Mouse (Mus musculus): ENCODE results near the gene Traip. TPM values are rescaled to one million over a fixed set of nuclear protein-coding genes. Genes with fewer than 3 reads are reported as not detected.
A peak's percentile ranks its signal among the peaks of the same experiment; 100 is the strongest.

The Traip gene
- total and polyA plus RNA-seq, 3 experiments, result 0.37 to 1.2 (median 0.70) TPM

- Histone ChIP-seq H3K36me3 (ENCODE audit: control insufficient read depth, insufficient read depth, low read length) (no peaks in the 10 kb centered on the region), H3K79me2 (replicated peaks; ENCODE audit: control insufficient read depth, insufficient read depth, low read length) (no peaks in the 10 kb centered on the region), H3K27ac (no peak within 1 kb of the TSS), H3K9ac (ENCODE audit: low read depth, low read length) (no peak within 1 kb of the TSS), H3K27me3 (ENCODE audit: control insufficient read depth, insufficient read depth, low read length) (no peaks in the 10 kb centered on the region), H3K4me3 (no peak within 1 kb of the TSS), H3K4me1 (ENCODE audit: control insufficient read depth, insufficient read depth, low read length) (no peaks in the 10 kb centered on the region; the same call in 1 of the 2 replicates)
- DNase-seq, result no peak
- TF ChIP-seq POLR2A (IDR thresholded peaks at IDR 0.05; ENCODE audit: insufficient read depth, low read depth, low read length), result no peak
- TF ChIP-seq EP300 (IDR thresholded peaks at IDR 0.05; ENCODE audit: insufficient read depth, low read depth, low read length), result no peak
- no peak for TF ChIP-seq CTCF (IDR thresholded peaks at IDR 0.05)
- WGBS, result 73% methylated on average over 2 of the region's 2 CpGs
- intact Hi-C loops (cut with DNase I), result no loop called here
Measured at GRCm38 (mm10) chr9:107992197-107992596, 42.3 kb downstream of the Traip start, which contains the start of gene Cdhr4. TSS of gene Cdhr4 (plus strand) at chr9:107992497.

- Histone ChIP-seq H3K79me2 (replicated peaks; ENCODE audit: control insufficient read depth, insufficient read depth, low read length) (no peaks in the 10 kb centered on the region), H3K9ac (ENCODE audit: low read depth, low read length) (no peak overlapping the region), H3K27ac (no peak overlapping the region), H3K4me3 (no peak overlapping the region), H3K27me3 (ENCODE audit: control insufficient read depth, insufficient read depth, low read length) (no peaks in the 10 kb centered on the region), H3K4me1 (ENCODE audit: control insufficient read depth, insufficient read depth, low read length) (no peaks in the 10 kb centered on the region), H3K36me3 (ENCODE audit: control insufficient read depth, insufficient read depth, low read length) (no peaks in the 10 kb centered on the region)
- 92% methylated on average over 11 of the region's 11 CpGs for WGBS
- intact Hi-C loops (cut with DNase I), result no loop called here
- no peak for TF ChIP-seq POLR2A (IDR thresholded peaks at IDR 0.05; ENCODE audit: insufficient read depth, low read depth, low read length)
- TF ChIP-seq CTCF (IDR thresholded peaks at IDR 0.05), result no peak
- no peak for TF ChIP-seq EP300 (IDR thresholded peaks at IDR 0.05; ENCODE audit: insufficient read depth, low read depth, low read length)
- DNase-seq, result no peak
Measured at GRCm38 (mm10) chr9:107993013-107993412, 43.1 kb downstream of the Traip start.

GRCm38 (mm10) chr9:107994464-107994863, 44.5 kb downstream of the Traip start:
- H3K79me2 ChIP-seq (replicated peaks; ENCODE audit: control insufficient read depth, insufficient read depth, low read length), result no peaks in the 10 kb centered on the region
- H3K4me1 ChIP-seq (ENCODE audit: control insufficient read depth, insufficient read depth, low read length), result no peaks in the 10 kb centered on the region
- TF ChIP-seq POLR2A (IDR thresholded peaks at IDR 0.05; ENCODE audit: insufficient read depth, low read depth, low read length), result no peak
- TF ChIP-seq CTCF (IDR thresholded peaks at IDR 0.05), result no peak
- TF ChIP-seq EP300 (IDR thresholded peaks at IDR 0.05; ENCODE audit: insufficient read depth, low read depth, low read length), result no peak
- H3K27me3 ChIP-seq (ENCODE audit: control insufficient read depth, insufficient read depth, low read length), result no peaks in the 10 kb centered on the region
- no peak for DNase-seq
- no peak overlapping the region for H3K4me3 ChIP-seq
- intact Hi-C loops (cut with DNase I), result no loop called here
- no peaks in the 10 kb centered on the region for H3K36me3 ChIP-seq (ENCODE audit: control insufficient read depth, insufficient read depth, low read length)
- whole genome bisulfite sequencing, result 38% methylated on average over 2 of the region's 2 CpGs
- no peak overlapping the region for H3K9ac ChIP-seq (ENCODE audit: low read depth, low read length)
- H3K27ac ChIP-seq, result no peak overlapping the region

GRCm38 (mm10) chr9:107995513-107995912, 45.6 kb downstream of the Traip start:
- no peaks in the 10 kb centered on the region for H3K79me2 ChIP-seq (replicated peaks; ENCODE audit: control insufficient read depth, insufficient read depth, low read length)
- no peaks in the 10 kb centered on the region for H3K27me3 ChIP-seq (ENCODE audit: control insufficient read depth, insufficient read depth, low read length)
- no peak overlapping the region for H3K4me3 ChIP-seq
- H3K36me3 ChIP-seq (ENCODE audit: control insufficient read depth, insufficient read depth, low read length), result no peaks in the 10 kb centered on the region
- DNase-seq, result no peak
- intact Hi-C loops (cut with DNase I), result no loop called here
- no peak overlapping the region for H3K27ac ChIP-seq
- H3K9ac ChIP-seq (ENCODE audit: low read depth, low read length), result no peak overlapping the region
- TF ChIP-seq EP300 (IDR thresholded peaks at IDR 0.05; ENCODE audit: insufficient read depth, low read depth, low read length) (no peak), POLR2A (IDR thresholded peaks at IDR 0.05; ENCODE audit: insufficient read depth, low read depth, low read length) (no peak), CTCF (IDR thresholded peaks at IDR 0.05) (no peak)
- WGBS, result 94% methylated on average over 21 of the region's 21 CpGs
- H3K4me1 ChIP-seq (ENCODE audit: control insufficient read depth, insufficient read depth, low read length), result no peaks in the 10 kb centered on the region

- no peak within 1 kb of the TSS for H3K4me3 ChIP-seq
Measured at GRCm38 (mm10) chr9:107996049-107996448, 46.1 kb downstream of the Traip start, which contains the start of gene Gm20662. TSS of gene Gm20662 (plus strand) at chr9:107996349.

GRCm38 (mm10) chr9:108001922-108002770, 52.2 kb downstream of the Traip start, which contains the start of gene Ip6k1:
TSS of gene Ip6k1 (plus strand) at chr9:108002501.
- no peaks in the 10 kb centered on the region for H3K27me3 ChIP-seq (ENCODE audit: control insufficient read depth, insufficient read depth, low read length)
- peak within 1 kb of the TSS; percentile 94 for H3K9ac ChIP-seq (ENCODE audit: low read depth, low read length)
- H3K4me3 ChIP-seq, result peak within 1 kb of the TSS; percentile 83
- peaks cover 9% of the 10 kb centered on the region for H3K79me2 ChIP-seq (replicated peaks; ENCODE audit: control insufficient read depth, insufficient read depth, low read length)
- intact Hi-C loops (cut with DNase I), result loop anchor here (5.0 kb wide), 1 partner anchor 40 kb away; no protein-coding TSS in a partner anchor
- H3K36me3 ChIP-seq (ENCODE audit: control insufficient read depth, insufficient read depth, low read length), result peaks cover 10% of the 10 kb centered on the region
- WGBS, result under 1% methylated on average over 50 of the region's 51 CpGs
- peak within 1 kb of the TSS; percentile 100 for H3K27ac ChIP-seq
- peak; percentile 56; the same call in 1 of the 2 replicates for TF ChIP-seq EP300 (IDR thresholded peaks at IDR 0.05; ENCODE audit: insufficient read depth, low read depth, low read length)
- TF ChIP-seq CTCF (IDR thresholded peaks at IDR 0.05), result no peak
- peak; percentile 99 for TF ChIP-seq POLR2A (IDR thresholded peaks at IDR 0.05; ENCODE audit: insufficient read depth, low read depth, low read length)
- peaks cover 6% of the 10 kb centered on the region for H3K4me1 ChIP-seq (ENCODE audit: control insufficient read depth, insufficient read depth, low read length)
- peak; percentile 100 for DNase-seq

More at GRCm38 (mm10) chr9:107996049-107996448, 46.1 kb downstream of the Traip start, which contains the start of gene Gm20662:
- no peak within 1 kb of the TSS for H3K9ac ChIP-seq (ENCODE audit: low read depth, low read length)
- DNase-seq, result no peak
- H3K27ac ChIP-seq, result no peak within 1 kb of the TSS
- H3K79me2 ChIP-seq (replicated peaks; ENCODE audit: control insufficient read depth, insufficient read depth, low read length), result no peaks in the 10 kb centered on the region
- TF ChIP-seq POLR2A (IDR thresholded peaks at IDR 0.05; ENCODE audit: insufficient read depth, low read depth, low read length) (no peak), CTCF (IDR thresholded peaks at IDR 0.05) (no peak), EP300 (IDR thresholded peaks at IDR 0.05; ENCODE audit: insufficient read depth, low read depth, low read length) (no peak)
- 90% methylated on average over 5 of the region's 5 CpGs for WGBS
- no peaks in the 10 kb centered on the region for H3K4me1 ChIP-seq (ENCODE audit: control insufficient read depth, insufficient read depth, low read length)
- H3K27me3 ChIP-seq (ENCODE audit: control insufficient read depth, insufficient read depth, low read length), result no peaks in the 10 kb centered on the region
- H3K36me3 ChIP-seq (ENCODE audit: control insufficient read depth, insufficient read depth, low read length), result no peaks in the 10 kb centered on the region
- intact Hi-C loops (cut with DNase I), result no loop called here

Data from heart, adult 2 months (tissue).